Mouse (Mus musculus): ENCODE results near the gene Abcb8.

GRCm38 (mm10) chr5:24443927-24444326 is 50.5 kb downstream of the Abcb8 start:
- TF ChIP-seq CTCF (IDR thresholded peaks at IDR 0.05; ENCODE audit: low read depth) (no peak), EP300 (IDR thresholded peaks at IDR 0.05; ENCODE audit: low read depth) (no peak)

All from liver, embryonic 14.5 days (tissue).